Mouse (Mus musculus) midbrain, embryonic 12.5 days (tissue): Measurements from ENCODE around the gene Spag9. TPM values are rescaled to one million over a fixed set of nuclear protein-coding genes. Genes with fewer than 3 reads are reported as not detected.

Experiments used
- ATAC-seq: fragments of 200-750 bp; cut with Nextera tagmentation; 2 replicates; pipeline ENCODE4 v1.8.0; 2017; ENCODE audit warnings: low read depth, moderate TSS enrichment, moderate library complexity; ENCODE audit not compliant: low FRiP score
- H3K27ac ChIP-seq: fragments of 300-500 bp; sonication (generic); replicated peaks from 2 replicates; pipeline ENCODE4 v1.5.1; 2016; ENCODE audit warnings: mild to moderate bottlenecking
- H3K27me3 ChIP-seq: fragments of 300-500 bp; sonication (generic); 2 replicates; pipeline ENCODE4 v1.6.1; 2016; ENCODE audit warnings: mild to moderate bottlenecking
- H3K36me3 ChIP-seq: fragments of 300-500 bp; sonication (generic); 2 replicates; pipeline ENCODE4 v1.6.1; 2016
- H3K4me1 ChIP-seq: fragments of 300-500 bp; sonication (generic); 2 replicates; pipeline ENCODE4 v1.6.1; 2016
- H3K4me2 ChIP-seq: fragments of 300-500 bp; sonication (generic); replicated peaks from 2 replicates; pipeline ENCODE4 v1.6.1; 2016; ENCODE audit warnings: mild to moderate bottlenecking, moderate library complexity
- H3K4me3 ChIP-seq: fragments of 300-500 bp; sonication (generic); 2 replicates; pipeline ENCODE4 v1.5.1; 2016; ENCODE audit warnings: mild to moderate bottlenecking
- H3K9ac ChIP-seq: fragments of 300-500 bp; sonication (generic); replicated peaks from 2 replicates; pipeline ENCODE4 v1.6.1; 2016; ENCODE audit warnings: mild to moderate bottlenecking, moderate library complexity
- H3K9me3 ChIP-seq: fragments of 300-500 bp; sonication (generic); 2 replicates; pipeline ENCODE4 v1.6.1; 2016; ENCODE audit warnings: mild to moderate bottlenecking
- WGBS: fragments of 180-500 bp; shearing (Covaris S2); methylation state at CpG from one replicate; pipeline ENCODE4 v1.1.7; 2016; 5-methylcytosine and 5-hydroxymethylcytosine counted together
- polyA plus RNA-seq: library from polyadenylated mRNA; unstranded; fragments of >200 nt; fragmentation: Nextera tagmentation; extraction: Ambion mirVana; gene quantifications from 2 replicates; pipeline ENCODE4 v1.2.1, GENCODE M21; 2016

Gene Spag9
- polyA plus RNA-seq, 1 experiment from 2014 or later: 134 TPM

- Histone ChIP-seq H3K27ac (peak overlapping the region; percentile 80), H3K4me2 (peak overlapping the region; percentile 85), H3K9ac (peak overlapping the region; percentile 79), H3K36me3 (no peaks in the 10 kb centered on the region), H3K9me3 (no peaks in the 10 kb centered on the region), H3K4me3 (peak overlapping the region; percentile 45), H3K4me1 (peaks cover 18% of the 10 kb centered on the region), H3K27me3 (0 out of 2 replicates have a peak, but pooled peaks cover 3% of the 10 kb centered on the region)
- WGBS: 24% methylated on average over 16 of the region's 16 CpGs
- peak; percentile 55 for ATAC-seq
Measured at GRCm38 (mm10) chr11:94149509-94150259, 153.8 kb downstream of the Spag9 start.

DNA sequence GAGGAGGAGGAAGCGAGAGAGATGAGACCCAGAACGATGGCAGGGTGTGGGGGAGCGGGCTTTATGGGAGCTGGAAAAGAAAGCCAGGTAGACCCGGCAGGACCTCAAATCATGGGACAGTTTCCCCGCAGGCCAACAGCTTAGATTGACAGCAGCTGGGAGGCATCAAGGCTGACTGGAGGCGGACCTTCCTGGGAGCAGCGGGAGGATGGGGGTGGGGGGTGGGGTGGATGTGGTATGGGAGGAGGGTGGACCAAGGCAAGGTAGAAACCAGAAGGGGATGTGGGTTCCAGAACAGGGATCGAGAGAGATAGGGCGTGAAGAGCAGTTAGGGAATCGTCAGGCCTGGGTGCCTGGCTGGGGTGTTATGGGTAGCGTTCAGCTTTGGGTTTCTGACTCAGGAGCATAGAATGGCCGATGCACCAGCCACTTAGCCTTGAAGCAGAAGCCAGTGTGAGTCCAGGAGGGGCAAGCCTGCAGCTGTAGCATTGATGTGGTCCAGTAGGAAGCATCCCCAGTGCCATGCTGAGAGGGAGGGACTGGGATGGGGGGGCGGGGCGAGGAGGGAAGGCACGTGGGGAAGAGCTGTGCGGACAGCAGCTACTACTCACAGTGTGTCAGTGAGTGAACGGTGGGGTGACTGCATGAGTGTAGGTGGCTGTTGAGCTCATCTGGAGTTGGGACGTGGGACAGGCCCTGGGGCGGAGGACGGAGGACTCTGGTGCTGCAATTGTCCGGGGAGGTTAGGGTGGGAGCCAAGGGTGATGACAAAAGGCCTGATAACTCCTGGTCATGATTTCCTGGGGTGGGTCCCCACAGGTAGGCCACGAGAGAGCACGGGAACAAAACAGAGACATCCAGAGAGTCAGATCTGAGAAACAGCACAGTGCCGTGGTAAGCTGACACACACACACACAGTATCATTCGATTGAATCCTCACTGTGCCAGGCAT, 154.9 kb downstream of the Spag9 start:
- Histone ChIP-seq H3K36me3 (no peaks in the 10 kb centered on the region), H3K4me1 (peaks cover 18% of the 10 kb centered on the region), H3K27ac (no peak overlapping the region), H3K9me3 (no peaks in the 10 kb centered on the region), H3K27me3 (0 out of 2 replicates have a peak, but pooled peaks cover 3% of the 10 kb centered on the region), H3K4me2 (peak overlapping the region; percentile 11; the same call in 1 of the 2 replicates), H3K9ac (0 out of 2 replicates have a peak overlapping the region, but pooled peaks have one; percentile 15), H3K4me3 (no peak overlapping the region)
- 30% methylated on average over 25 of the region's 25 CpGs for WGBS
- 0 out of 2 replicates have a peak, but pooled peaks have one; percentile 19 for ATAC-seq

DNA sequence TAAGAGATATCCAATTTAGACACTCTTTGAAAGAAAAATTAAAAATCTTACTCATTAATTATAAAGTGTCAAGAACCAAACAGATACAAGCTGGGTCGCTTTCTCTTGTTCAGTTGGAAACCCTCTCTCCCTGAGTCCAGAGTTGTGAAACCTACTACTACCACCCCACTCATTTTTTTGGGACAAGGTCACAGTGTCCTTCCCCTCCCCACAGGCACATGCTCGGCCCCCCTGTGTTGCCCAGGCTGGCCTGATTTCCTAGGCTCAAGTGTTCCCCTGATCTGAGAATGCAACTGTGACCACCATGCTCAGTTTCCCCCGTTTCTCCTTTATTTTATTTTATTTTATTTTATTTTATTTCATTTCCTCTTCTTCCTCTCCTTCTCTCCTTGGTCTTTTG, 158.3 kb downstream of the Spag9 start:
- H3K9ac ChIP-seq: no peak overlapping the region
- H3K4me2 ChIP-seq: no peak overlapping the region
- WGBS: 85% methylated on average over 3 of the region's 3 CpGs
- peaks cover 26% of the 10 kb centered on the region for H3K4me1 ChIP-seq
- no peak overlapping the region for H3K27ac ChIP-seq
- H3K27me3 ChIP-seq: 0 out of 2 replicates have a peak, but pooled peaks cover 3% of the 10 kb centered on the region
- H3K36me3 ChIP-seq: no peaks in the 10 kb centered on the region
- H3K4me3 ChIP-seq: no peak overlapping the region
- no peaks in the 10 kb centered on the region for H3K9me3 ChIP-seq
- no peak for ATAC-seq

GRCm38 (mm10) chr11:94158521-94158920, 162.6 kb downstream of the Spag9 start:
- no peaks in the 10 kb centered on the region for H3K9me3 ChIP-seq
- no peaks in the 10 kb centered on the region for H3K36me3 ChIP-seq
- H3K9ac ChIP-seq: no peak overlapping the region
- WGBS: 43% methylated on average over 14 of the region's 14 CpGs
- ATAC-seq: no peak
- peaks cover 49% of the 10 kb centered on the region for H3K4me1 ChIP-seq
- no peak overlapping the region for H3K4me3 ChIP-seq
- no peaks in the 10 kb centered on the region for H3K27me3 ChIP-seq
- H3K27ac ChIP-seq: peak overlapping the region; percentile 100
- H3K4me2 ChIP-seq: no peak overlapping the region

GRCm38 (mm10) chr11:94159066-94159880, 163.4 kb downstream of the Spag9 start:
- Histone ChIP-seq H3K27ac (peak overlapping the region; percentile 100), H3K36me3 (no peaks in the 10 kb centered on the region), H3K4me3 (peak overlapping the region; percentile 24), H3K4me2 (peak overlapping the region; percentile 43), H3K27me3 (0 out of 2 replicates have a peak, but pooled peaks cover 4% of the 10 kb centered on the region), H3K9ac (peak overlapping the region; percentile 45; the same call in 1 of the 2 replicates), H3K9me3 (no peaks in the 10 kb centered on the region), H3K4me1 (peaks cover 51% of the 10 kb centered on the region)
- ATAC-seq: no peak
- 33% methylated on average over 14 of the region's 14 CpGs for WGBS

DNA sequence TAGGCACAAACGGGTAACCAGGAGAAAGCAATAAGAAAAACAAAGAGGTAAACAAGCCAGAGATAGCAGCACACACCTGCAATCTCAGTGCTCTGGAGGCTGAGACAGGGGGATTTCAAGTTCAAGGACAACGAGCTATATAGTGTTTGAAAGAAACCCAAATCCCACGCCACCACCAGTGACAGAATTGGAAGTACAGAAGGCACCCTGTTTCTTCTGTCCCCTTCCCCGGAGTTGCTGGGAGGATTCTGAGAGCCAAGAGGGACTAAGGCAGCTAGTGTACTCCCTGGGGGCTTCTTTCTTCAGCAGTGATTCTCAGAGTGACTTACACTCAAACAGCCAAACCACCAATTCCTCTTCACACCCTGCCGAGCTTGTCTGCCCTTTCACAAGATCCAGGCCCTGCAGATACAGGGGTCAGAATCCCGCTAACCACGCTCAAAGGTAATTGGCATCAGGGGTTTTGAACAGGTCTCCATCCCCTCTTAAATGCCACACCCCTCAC, 164.1 kb downstream of the Spag9 start:
- ATAC-seq: no peak
- 16% methylated on average over 7 of the region's 7 CpGs for WGBS

DNA sequence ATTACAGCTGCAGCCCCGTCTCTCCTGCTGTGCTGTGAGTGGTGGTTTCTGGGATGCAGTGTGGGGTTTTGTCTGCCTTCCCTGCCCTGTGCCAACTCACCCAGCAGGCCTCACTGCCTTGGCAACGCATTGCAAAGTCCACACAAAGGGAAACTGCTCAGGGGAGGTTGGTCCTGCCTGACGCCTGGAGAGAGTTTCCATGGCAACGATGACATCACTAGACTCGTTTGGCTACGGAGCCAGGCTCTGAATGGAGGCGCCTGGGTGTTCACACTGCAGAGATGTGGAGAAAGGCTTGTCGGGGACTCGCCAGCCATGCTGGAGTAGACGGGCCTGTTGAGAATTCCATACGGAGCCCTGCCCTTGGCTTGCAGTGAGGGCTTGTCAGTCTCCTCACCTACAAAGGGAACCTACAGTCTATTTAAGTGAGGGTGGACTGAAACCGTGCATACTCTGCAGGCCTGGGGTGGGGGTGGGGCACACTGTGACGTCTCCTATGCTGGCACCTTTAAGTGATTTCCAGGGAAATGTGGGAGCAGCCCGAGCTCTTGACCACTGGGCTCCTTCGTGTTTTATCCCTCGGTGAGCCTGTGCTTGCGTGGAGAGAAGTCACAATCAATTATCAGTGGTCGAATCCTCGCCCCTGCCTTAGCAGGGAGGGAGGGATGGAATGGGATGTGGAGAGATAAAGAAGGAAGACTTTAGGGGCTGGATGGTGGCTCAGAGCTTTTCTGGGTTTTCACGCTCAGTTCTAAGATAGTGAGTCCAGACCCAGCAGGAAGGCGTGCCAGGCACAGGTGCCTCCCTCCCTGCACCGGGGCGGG, 164.8 kb downstream of the Spag9 start:
- peak; percentile 97 for ATAC-seq
- Histone ChIP-seq H3K9ac (peak overlapping the region; percentile 47), H3K27me3 (peaks cover 4% of the 10 kb centered on the region; the same call in 1 of the 2 replicates), H3K9me3 (no peaks in the 10 kb centered on the region), H3K4me2 (peak overlapping the region; percentile 43), H3K4me3 (peak overlapping the region; percentile 24), H3K36me3 (no peaks in the 10 kb centered on the region), H3K4me1 (peaks cover 51% of the 10 kb centered on the region), H3K27ac (peak overlapping the region; percentile 100)
- WGBS: 5% methylated on average over 23 of the region's 23 CpGs

More for the DNA sequence above, 164.1 kb downstream of the Spag9 start:
- Histone ChIP-seq H3K9me3 (no peaks in the 10 kb centered on the region), H3K36me3 (no peaks in the 10 kb centered on the region), H3K4me3 (peak overlapping the region; percentile 24), H3K27me3 (peaks cover 4% of the 10 kb centered on the region; the same call in 1 of the 2 replicates), H3K27ac (peak overlapping the region; percentile 100), H3K4me2 (peak overlapping the region; percentile 43), H3K9ac (peak overlapping the region; percentile 45), H3K4me1 (peaks cover 51% of the 10 kb centered on the region)

- no peak; the same call in none of the 2 replicates for ATAC-seq
- Histone ChIP-seq H3K36me3 (no peaks in the 10 kb centered on the region), H3K9me3 (no peaks in the 10 kb centered on the region), H3K9ac (peak overlapping the region; percentile 47), H3K4me1 (peaks cover 51% of the 10 kb centered on the region), H3K4me2 (peak overlapping the region; percentile 43), H3K27ac (peak overlapping the region; percentile 100), H3K27me3 (peaks cover 4% of the 10 kb centered on the region; the same call in 1 of the 2 replicates), H3K4me3 (peak overlapping the region; percentile 24)
- WGBS: 24% methylated on average over 8 of the region's 9 CpGs
Measured at GRCm38 (mm10) chr11:94161267-94161646, 165.4 kb downstream of the Spag9 start.

DNA sequence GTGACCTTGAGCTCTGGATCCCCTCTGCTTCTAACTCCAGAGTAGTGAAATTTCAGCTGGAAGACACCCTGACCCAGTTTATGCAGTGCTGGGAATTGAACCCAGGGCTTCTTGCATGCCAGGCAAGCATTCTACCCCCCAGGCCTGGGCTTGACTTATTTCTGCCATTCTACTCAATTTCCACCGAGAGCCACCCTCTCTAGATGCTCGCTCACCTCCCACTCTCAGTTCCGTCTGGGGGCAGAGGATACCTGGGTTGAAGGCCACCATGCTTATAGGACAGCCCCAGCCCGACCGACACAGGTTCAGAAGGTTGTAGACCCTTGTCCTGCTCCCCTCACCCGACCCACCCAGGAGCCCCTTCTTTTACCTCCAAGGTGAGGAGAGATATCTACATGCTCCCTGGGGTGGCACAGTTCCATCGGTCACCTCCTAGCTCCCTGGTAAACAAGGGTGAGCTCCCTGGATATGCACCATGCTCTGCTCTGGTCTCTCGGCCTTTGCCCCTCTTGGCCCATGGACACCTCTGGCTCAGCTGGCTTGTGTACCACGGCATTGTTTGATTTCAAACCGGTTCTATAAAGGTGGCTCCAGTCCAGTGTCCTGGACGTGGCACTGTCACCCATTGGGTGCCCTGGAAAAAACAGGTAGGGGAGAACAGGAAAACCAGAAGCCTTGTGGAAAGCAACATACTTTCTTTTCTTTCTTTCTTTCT, 166.1 kb downstream of the Spag9 start:
- Histone ChIP-seq H3K9ac (no peak overlapping the region), H3K27me3 (peaks cover 4% of the 10 kb centered on the region; the same call in 1 of the 2 replicates), H3K4me3 (no peak overlapping the region), H3K27ac (peak overlapping the region; percentile 100), H3K36me3 (no peaks in the 10 kb centered on the region), H3K9me3 (no peaks in the 10 kb centered on the region), H3K4me1 (peaks cover 51% of the 10 kb centered on the region), H3K4me2 (no peak overlapping the region)
- no peak for ATAC-seq
- 89% methylated on average over 11 of the region's 11 CpGs for WGBS
